ENCODE assay signal across 43 mouse cellular contexts in the genomic region with DNA sequence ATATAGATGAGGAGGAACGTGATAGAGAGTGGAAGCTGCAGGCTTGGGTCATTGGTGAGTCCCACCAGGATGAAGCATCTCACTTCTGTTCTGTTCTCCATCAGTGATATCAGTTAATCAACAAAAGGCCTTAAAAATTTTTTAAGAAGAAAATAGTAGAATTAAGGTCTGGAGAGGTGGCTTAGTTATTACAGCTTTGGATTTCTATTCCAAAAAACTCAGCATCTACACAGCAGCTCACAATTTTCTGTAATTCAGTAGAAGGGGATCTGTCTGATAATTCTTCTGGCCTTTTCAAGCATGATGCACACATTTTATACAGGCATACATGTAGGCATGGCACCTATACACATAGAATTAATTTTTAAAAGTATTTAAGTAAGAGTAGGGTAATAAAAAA. TPM values are rescaled to one million over a fixed set of nuclear protein-coding genes. Genes with fewer than 3 reads are reported as not detected.
"Had no signal": no experiment of that assay in that cellular context is flagged by ENCODE, and none has a peak within 500 bp of the region (broad histone marks: within the 10 kb centered on the region; RNA-seq: fewer than 3 reads in every experiment).

Gene Olfr1453, minus strand, starts transcription at position 101 of the 400 bp plus-strand sequence.

- H3K27ac ChIP-seq: heart, embryonic 10.5 days; heart, embryonic 13.5 days; heart, embryonic 15.5 days; hindbrain, embryonic 10.5 days; hindbrain, embryonic 12.5 days; hindbrain, embryonic 13.5 days; hindbrain, embryonic 14.5 days; hindbrain, embryonic 15.5 days; hindbrain, postnatal 0 days; intestine, embryonic 15.5 days; kidney, embryonic 15.5 days; kidney, postnatal 0 days; layer of hippocampus, adult 2 months had no signal

- ATAC-seq: hindbrain, embryonic 16.5 days; hindbrain, postnatal 0 days; inflammation-experienced regulatory T-cells, adult 6 months; intestine, embryonic 15.5 days; intestine, embryonic 16.5 days; intestine, postnatal 0 days had no signal

- H3K9ac ChIP-seq: heart, embryonic 12.5 days; heart, embryonic 13.5 days; heart, embryonic 15.5 days; hindbrain, embryonic 12.5 days; hindbrain, embryonic 13.5 days; hindbrain, embryonic 14.5 days; hindbrain, embryonic 15.5 days; intestine, embryonic 15.5 days; kidney, embryonic 15.5 days had no signal

- H3K27me3 ChIP-seq: heart, embryonic 12.5 days; heart, embryonic 13.5 days; heart, embryonic 15.5 days; hindbrain, embryonic 12.5 days; hindbrain, embryonic 13.5 days; hindbrain, embryonic 15.5 days; intestine, embryonic 15.5 days; kidney, embryonic 15.5 days had no signal

- H3K4me1 ChIP-seq: heart, embryonic 10.5 days; heart, embryonic 12.5 days; heart, embryonic 13.5 days; heart, embryonic 15.5 days; hindbrain, embryonic 10.5 days; hindbrain, embryonic 12.5 days; hindbrain, embryonic 13.5 days; hindbrain, embryonic 15.5 days; intestine, embryonic 15.5 days; kidney, embryonic 15.5 days had no signal

- H3K9me3 ChIP-seq: heart, embryonic 10.5 days; heart, embryonic 12.5 days; heart, embryonic 15.5 days; hindbrain, embryonic 13.5 days; hindbrain, embryonic 15.5 days; intestine, embryonic 15.5 days; kidney, embryonic 15.5 days had no signal

- H3K4me2 ChIP-seq: heart, embryonic 11.5 days; heart, embryonic 12.5 days; heart, embryonic 13.5 days; heart, embryonic 15.5 days; hindbrain, embryonic 12.5 days; hindbrain, embryonic 13.5 days; hindbrain, embryonic 14.5 days; hindbrain, embryonic 15.5 days; intestine, embryonic 15.5 days; kidney, embryonic 15.5 days had no signal

- H3K4me3 ChIP-seq: heart, embryonic 10.5 days; heart, embryonic 12.5 days; heart, embryonic 13.5 days; heart, embryonic 15.5 days; hindbrain, embryonic 10.5 days; hindbrain, embryonic 12.5 days; hindbrain, embryonic 13.5 days; hindbrain, embryonic 15.5 days; intestine, embryonic 15.5 days; kidney, embryonic 15.5 days; layer of hippocampus, adult 2 months had no signal

- DNase-seq: heart, postnatal 10 days; heart, postnatal 14 days; heart, postnatal 36 days; heart, postnatal 4 days; kidney, adult 11 months; kidney, adult 18-20 months; kidney, adult 2 months; kidney, adult 8-10 months; kidney, adult 9 months; kidney, postnatal 10 days; kidney, postnatal 14 days; kidney, postnatal 25 days; kidney, postnatal 36 days; kidney, postnatal 4 days; layer of hippocampus, adult 9-11 months; layer of hippocampus, postnatal 36 days had no signal

- H3K36me3 ChIP-seq: heart, embryonic 10.5 days; heart, embryonic 12.5 days; heart, embryonic 13.5 days; heart, embryonic 15.5 days; hindbrain, embryonic 10.5 days; hindbrain, embryonic 12.5 days; hindbrain, embryonic 13.5 days; hindbrain, embryonic 15.5 days; intestine, embryonic 15.5 days; kidney, embryonic 15.5 days had no signal

RNA-seq across cellular contexts. Expression of gene Olfr1453, which starts in this region (rescaled TPM):
- polyA plus RNA-seq: heart, embryonic 10.5 days; heart, embryonic 11.5 days; heart, embryonic 12.5 days; heart, embryonic 13.5 days; heart, embryonic 14.5 days; heart, embryonic 15.5 days; heart, embryonic 16.5 days; heart, postnatal 0 days; hindbrain, embryonic 10.5 days; hindbrain, embryonic 11.5 days; hindbrain, embryonic 12.5 days; hindbrain, embryonic 13.5 days; hindbrain, embryonic 14.5 days; hindbrain, embryonic 15.5 days; hindbrain, embryonic 16.5 days; hindbrain, postnatal 0 days; inflammation-experienced regulatory T-cells, adult 6 months; intestine, embryonic 14.5 days; intestine, embryonic 15.5 days; intestine, embryonic 16.5 days; intestine, postnatal 0 days; kidney, adult 2 months; kidney, embryonic 14.5 days; kidney, embryonic 15.5 days; kidney, embryonic 16.5 days; kidney, postnatal 0 days; large intestine, adult 2 months had no signal
